Mouse (Mus musculus) myocyte (in vitro differentiated cells): ENCODE measurements around the gene Gal3st1. TPM values are rescaled to one million over a fixed set of nuclear protein-coding genes. Genes with fewer than 3 reads are reported as not detected.

Source experiments
- H3K27me3 ChIP-seq: one replicate; pipeline ENCODE4 v1.6.1; 2011; ENCODE audit not compliant: control insufficient read depth, insufficient read depth, insufficient read length
- H3K36me3 ChIP-seq: one replicate; pipeline ENCODE4 v1.6.1; 2011; ENCODE audit not compliant: control insufficient read depth, insufficient read depth
- H3K4me2 ChIP-seq: one replicate; pipeline ENCODE4 v1.6.1; 2011; ENCODE audit warnings: low read depth, control low read depth
- H3K4me3 ChIP-seq: one replicate; pipeline ENCODE4 v1.5.1; 2011; ENCODE audit warnings: mild to moderate bottlenecking, control low read depth, moderate library complexity
- H3K79me2 ChIP-seq: one replicate; pipeline ENCODE4 v1.6.1; 2011; ENCODE audit not compliant: control insufficient read depth, insufficient read depth
- H3ac ChIP-seq: one replicate; pipeline ENCODE4 v1.6.1; 2011; ENCODE audit not compliant: control insufficient read depth, insufficient read length
- CEBPB ChIP-seq: IDR thresholded peaks from 2 replicates; pipeline ENCODE4 v1.6.1; 2011; ENCODE audit warnings: mild to moderate bottlenecking, moderate library complexity; ENCODE audit not compliant: poor library complexity, insufficient read depth, severe bottlenecking
- E2F4 ChIP-seq: IDR thresholded peaks from one replicate; pipeline ENCODE4 v1.6.1; 2011; ENCODE audit warnings: mild to moderate bottlenecking, control low read depth, moderate library complexity; ENCODE audit not compliant: insufficient read depth
- MAX ChIP-seq: IDR thresholded peaks from one replicate; pipeline ENCODE4 v1.6.1; 2011; ENCODE audit warnings: low read depth, mild to moderate bottlenecking, control low read depth
- MYOD1 ChIP-seq, 3 experiments: IDR thresholded peaks; one replicate each; pipeline ENCODE4 v1.6.1; 2011; ENCODE audit warnings: control low read depth in 2 of 3, low read depth in 2 of 3, mild to moderate bottlenecking in 2 of 3, moderate library complexity in 1 of 3; ENCODE audit not compliant: insufficient read length in 2 of 3, control insufficient read depth in 1 of 3
- MYOG ChIP-seq, 3 experiments: IDR thresholded peaks; one replicate each; pipeline ENCODE4 v1.6.1; 2011; ENCODE audit warnings: control low read depth in 2 of 3, low read depth in 2 of 3, mild to moderate bottlenecking in 2 of 3; ENCODE audit not compliant: insufficient read length in 2 of 3, control insufficient read depth in 1 of 3, insufficient read depth in 1 of 3
- POLR2A ChIP-seq: IDR thresholded peaks from one replicate; pipeline ENCODE4 v1.6.1; 2011; ENCODE audit warnings: low read depth, mild to moderate bottlenecking, control low read depth, moderate library complexity; ENCODE audit not compliant: insufficient read length
- POLR2AphosphoS2 ChIP-seq: IDR thresholded peaks from one replicate; pipeline ENCODE4 v1.6.1; 2011; ENCODE audit warnings: low read depth, control low read depth; ENCODE audit not compliant: insufficient read length
- REST ChIP-seq: IDR thresholded peaks from one replicate; pipeline ENCODE4 v1.6.1; 2011; ENCODE audit warnings: mild to moderate bottlenecking, control low read depth, moderate library complexity; ENCODE audit not compliant: insufficient read depth, insufficient read length
- SRF ChIP-seq: IDR thresholded peaks from one replicate; pipeline ENCODE4 v1.6.1; 2011; ENCODE audit warnings: low read depth; ENCODE audit not compliant: control insufficient read depth, insufficient read length
- TCF12 ChIP-seq: IDR thresholded peaks from one replicate; pipeline ENCODE4 v1.6.1; 2011; ENCODE audit warnings: mild to moderate bottlenecking, control low read depth; ENCODE audit not compliant: poor library complexity, insufficient read depth, severe bottlenecking
- TCF3 ChIP-seq: IDR thresholded peaks from one replicate; pipeline ENCODE4 v1.6.1; 2011; ENCODE audit warnings: low read depth, control low read depth; ENCODE audit not compliant: insufficient read length
- USF1 ChIP-seq: IDR thresholded peaks from one replicate; pipeline ENCODE4 v1.6.1; 2011; ENCODE audit warnings: low read depth, mild to moderate bottlenecking, control low read depth, moderate library complexity
- polyA plus RNA-seq: library from polyadenylated mRNA; unstranded; fragments of >200 nt; fragmentation: generic; extraction: Trizol; gene quantifications from one replicate; pipeline ENCODE4 v1.2.1, GENCODE M21; 2012; ENCODE audit warnings: missing spikeins

Gal3st1 gene
- polyA plus RNA-seq, 1 experiment, result not detected

- Histone ChIP-seq H3K36me3 (no peaks in the 10 kb centered on the region), H3K4me3 (no peak overlapping the region), H3K4me2 (no peak overlapping the region), H3K27me3 (peaks cover 35% of the 10 kb centered on the region), H3ac (no peak overlapping the region), H3K79me2 (no peaks in the 10 kb centered on the region)
- TF ChIP-seq CEBPB, result no peak
- no peak for TF ChIP-seq MYOG (IDR thresholded peaks at IDR 0.05; ENCODE audit: control insufficient read depth in 1 of 3, insufficient read depth in 1 of 3, insufficient read length in 2 of 3, low read depth in 2 of 3)
- no peak for TF ChIP-seq POLR2AphosphoS2
- TF ChIP-seq TCF3, result no peak
- no peak for TF ChIP-seq POLR2A
- TF ChIP-seq TCF12, result no peak
- TF ChIP-seq USF1, result no peak
- no peak for TF ChIP-seq E2F4
- no peak for TF ChIP-seq REST
- no peak for TF ChIP-seq MAX
- no peak for TF ChIP-seq MYOD1 (IDR thresholded peaks at IDR 0.05; ENCODE audit: control insufficient read depth in 1 of 3, insufficient read length in 2 of 3, low read depth in 2 of 3)
- no peak for TF ChIP-seq SRF
These were observed 39.9 kb downstream of the Gal3st1 start for GRCm38 (mm10) chr11:4023321-4023720.

GRCm38 (mm10) chr11:4027066-4027465 lies 43.6 kb downstream of the Gal3st1 start:
- peaks cover 56% of the 10 kb centered on the region for H3K27me3 ChIP-seq
- H3K36me3 ChIP-seq, result no peaks in the 10 kb centered on the region
- H3ac ChIP-seq, result no peak overlapping the region
- no peaks in the 10 kb centered on the region for H3K79me2 ChIP-seq
- TF ChIP-seq TCF12 (no peak), REST (no peak), USF1 (no peak), MYOD1 (IDR thresholded peaks at IDR 0.05; ENCODE audit: control insufficient read depth in 1 of 3, insufficient read length in 2 of 3, low read depth in 2 of 3) (no peak), MYOG (IDR thresholded peaks at IDR 0.05; ENCODE audit: control insufficient read depth in 1 of 3, insufficient read depth in 1 of 3, insufficient read length in 2 of 3, low read depth in 2 of 3) (no peak), POLR2A (no peak), SRF (no peak)
- H3K4me2 ChIP-seq, result no peak overlapping the region
- no peak overlapping the region for H3K4me3 ChIP-seq

- no peak overlapping the region for H3ac ChIP-seq
- peaks cover 63% of the 10 kb centered on the region for H3K27me3 ChIP-seq
- H3K4me2 ChIP-seq, result no peak overlapping the region
- H3K79me2 ChIP-seq, result no peaks in the 10 kb centered on the region
- TF ChIP-seq USF1, result no peak
- TF ChIP-seq POLR2AphosphoS2, result no peak
- TF ChIP-seq MAX, result no peak
- TF ChIP-seq MYOD1 (IDR thresholded peaks at IDR 0.05; ENCODE audit: control insufficient read depth in 1 of 3, insufficient read length in 2 of 3, low read depth in 2 of 3), result no peak
- H3K36me3 ChIP-seq, result no peaks in the 10 kb centered on the region
- no peak overlapping the region for H3K4me3 ChIP-seq
These were observed 44.3 kb downstream of the Gal3st1 start for GRCm38 (mm10) chr11:4027561-4028334.

- Histone ChIP-seq H3K4me3 (no peak overlapping the region), H3ac (no peak overlapping the region), H3K79me2 (no peaks in the 10 kb centered on the region), H3K4me2 (no peak overlapping the region), H3K27me3 (peaks cover 54% of the 10 kb centered on the region), H3K36me3 (no peaks in the 10 kb centered on the region)
- no peak for TF ChIP-seq TCF12
- no peak for TF ChIP-seq USF1
- TF ChIP-seq CEBPB, result no peak
These were observed 45.9 kb downstream of the Gal3st1 start for GRCm38 (mm10) chr11:4029343-4029742.

GRCm38 (mm10) chr11:4031126-4031941 lies 47.9 kb downstream of the Gal3st1 start, which contains the start of gene Sec14l4:
TSS of gene Sec14l4 (plus strand) at chr11:4031462.
- no peak within 1 kb of the TSS for H3ac ChIP-seq
- H3K4me3 ChIP-seq, result no peak within 1 kb of the TSS
- H3K4me2 ChIP-seq, result no peak within 1 kb of the TSS
- H3K36me3 ChIP-seq, result no peaks in the 10 kb centered on the region
- H3K27me3 ChIP-seq, result peaks cover 45% of the 10 kb centered on the region
- TF ChIP-seq MYOG (IDR thresholded peaks at IDR 0.05; ENCODE audit: control insufficient read depth in 1 of 3, insufficient read depth in 1 of 3, insufficient read length in 2 of 3, low read depth in 2 of 3) (no peak), POLR2A (no peak)
- H3K79me2 ChIP-seq, result no peaks in the 10 kb centered on the region
